Mouse (Mus musculus): ENCODE results near the gene Entpd5. TPM values are rescaled to one million over a fixed set of nuclear protein-coding genes. Genes with fewer than 3 reads are reported as not detected.

The Entpd5 gene
- polyA plus RNA-seq, 1 experiment from 2014 or later, result 13.7 TPM

GRCm38 (mm10) chr12:84429825-84430224, 21.0 kb upstream of the Entpd5 start:
- Histone ChIP-seq H3K4me1 (replicated peaks) (no peaks in the 10 kb centered on the region), H3K4me2 (no peak overlapping the region), H3K4me3 (replicated peaks) (no peak overlapping the region), H3K9ac (no peak overlapping the region), H3K27me3 (no peaks in the 10 kb centered on the region), H3K36me3 (replicated peaks) (peaks cover 12% of the 10 kb centered on the region; the same call in 1 of the 2 replicates), H3K9me3 (replicated peaks) (no peaks in the 10 kb centered on the region), H3K27ac (replicated peaks) (no peak overlapping the region)
- 77% methylated on average over 2 of the region's 2 CpGs for WGBS (ENCODE audit: insufficient replicate concordance)
- ATAC-seq (ENCODE audit: insufficient read depth), result no peak

- no peak overlapping the region for H3K4me2 ChIP-seq
- 46% methylated on average over 3 of the region's 3 CpGs for WGBS (ENCODE audit: insufficient replicate concordance)
- no peaks in the 10 kb centered on the region for H3K4me1 ChIP-seq (replicated peaks)
- H3K36me3 ChIP-seq (replicated peaks), result no peaks in the 10 kb centered on the region
- H3K27me3 ChIP-seq, result no peaks in the 10 kb centered on the region
- H3K27ac ChIP-seq (replicated peaks), result no peak overlapping the region
- H3K9me3 ChIP-seq (replicated peaks), result no peaks in the 10 kb centered on the region
- ATAC-seq (ENCODE audit: insufficient read depth), result no peak
- no peak overlapping the region for H3K4me3 ChIP-seq (replicated peaks)
- H3K9ac ChIP-seq, result no peak overlapping the region
Measured at GRCm38 (mm10) chr12:84423990-84424389, 15.2 kb upstream of the Entpd5 start.

GRCm38 (mm10) chr12:84417605-84417922, 8.7 kb upstream of the Entpd5 start:
- no peak for ATAC-seq (ENCODE audit: insufficient read depth)

GRCm38 (mm10) chr12:84416834-84417604, 8.2 kb upstream of the Entpd5 start, which contains the start of gene Rnf113a2:
Gene Rnf113a2 (plus strand): TSS chr12:84417196.
- peak within 1 kb of the TSS; percentile 93 for H3K27ac ChIP-seq (replicated peaks)
- no peaks in the 10 kb centered on the region for H3K36me3 ChIP-seq (replicated peaks)
- H3K4me2 ChIP-seq, result peak within 1 kb of the TSS; percentile 93
- ATAC-seq (ENCODE audit: insufficient read depth), result peak; percentile 95
- H3K4me1 ChIP-seq (replicated peaks), result peaks cover 9% of the 10 kb centered on the region
- H3K27me3 ChIP-seq, result no peaks in the 10 kb centered on the region
- peak within 1 kb of the TSS; percentile 77 for H3K4me3 ChIP-seq (replicated peaks)
- H3K9ac ChIP-seq, result peak within 1 kb of the TSS; percentile 77
- 2% methylated on average over 50 of the region's 50 CpGs for WGBS (ENCODE audit: insufficient replicate concordance)
- H3K9me3 ChIP-seq (replicated peaks), result no peaks in the 10 kb centered on the region

More at GRCm38 (mm10) chr12:84417605-84417922, 8.7 kb upstream of the Entpd5 start:
- H3K9me3 ChIP-seq (replicated peaks), result no peaks in the 10 kb centered on the region
- peak overlapping the region; percentile 77 for H3K4me3 ChIP-seq (replicated peaks)
- peak overlapping the region; percentile 77 for H3K9ac ChIP-seq
- no peaks in the 10 kb centered on the region for H3K27me3 ChIP-seq
- WGBS (ENCODE audit: insufficient replicate concordance), result 34% methylated on average over 18 of the region's 18 CpGs
- H3K27ac ChIP-seq (replicated peaks), result peak overlapping the region; percentile 93
- no peaks in the 10 kb centered on the region for H3K36me3 ChIP-seq (replicated peaks)
- peak overlapping the region; percentile 93 for H3K4me2 ChIP-seq
- H3K4me1 ChIP-seq (replicated peaks), result peaks cover 9% of the 10 kb centered on the region

GRCm38 (mm10) chr12:84407874-84408818, 683 bp downstream of the Entpd5 start:
- no peaks in the 10 kb centered on the region for H3K9me3 ChIP-seq (replicated peaks)
- H3K4me2 ChIP-seq, result peak overlapping the region; percentile 99
- peak overlapping the region; percentile 86 for H3K4me3 ChIP-seq (replicated peaks)
- peaks cover 21% of the 10 kb centered on the region for H3K4me1 ChIP-seq (replicated peaks)
- under 1% methylated on average over 50 of the region's 52 CpGs for WGBS (ENCODE audit: insufficient replicate concordance)
- H3K36me3 ChIP-seq (replicated peaks), result no peaks in the 10 kb centered on the region
- peak overlapping the region; percentile 81 for H3K27ac ChIP-seq (replicated peaks)
- no peaks in the 10 kb centered on the region; the same call in 1 of the 2 replicates for H3K27me3 ChIP-seq
- H3K9ac ChIP-seq, result peak overlapping the region; percentile 78
- peak; percentile 53 for ATAC-seq (ENCODE audit: insufficient read depth)

- 48% methylated on average over 4 of the region's 4 CpGs for WGBS (ENCODE audit: insufficient replicate concordance)
- peaks cover 21% of the 10 kb centered on the region for H3K4me1 ChIP-seq (replicated peaks)
- no peaks in the 10 kb centered on the region for H3K36me3 ChIP-seq (replicated peaks)
- no peaks in the 10 kb centered on the region for H3K9me3 ChIP-seq (replicated peaks)
- 0 out of 2 replicates have a peak overlapping the region, but pooled peaks have one; percentile 8 for H3K4me2 ChIP-seq
- H3K4me3 ChIP-seq (replicated peaks), result no peak overlapping the region
- no peaks in the 10 kb centered on the region; the same call in 1 of the 2 replicates for H3K27me3 ChIP-seq
- no peak overlapping the region for H3K9ac ChIP-seq
- H3K27ac ChIP-seq (replicated peaks), result no peak overlapping the region
- no peak for ATAC-seq (ENCODE audit: insufficient read depth)
Measured at GRCm38 (mm10) chr12:84407259-84407658, 1.6 kb downstream of the Entpd5 start.

- no peak overlapping the region for H3K4me3 ChIP-seq (replicated peaks)
- no peaks in the 10 kb centered on the region; the same call in 1 of the 2 replicates for H3K27me3 ChIP-seq
- H3K9ac ChIP-seq, result no peak overlapping the region
- H3K27ac ChIP-seq (replicated peaks), result no peak overlapping the region
- H3K9me3 ChIP-seq (replicated peaks), result no peaks in the 10 kb centered on the region
- 82% methylated on average over 6 of the region's 6 CpGs for WGBS (ENCODE audit: insufficient replicate concordance)
- ATAC-seq (ENCODE audit: insufficient read depth), result no peak
- no peaks in the 10 kb centered on the region for H3K36me3 ChIP-seq (replicated peaks)
- no peak overlapping the region for H3K4me2 ChIP-seq
- H3K4me1 ChIP-seq (replicated peaks), result peaks cover 30% of the 10 kb centered on the region
Measured at GRCm38 (mm10) chr12:84404541-84404940, 4.3 kb downstream of the Entpd5 start.

- peak overlapping the region; percentile 65 for H3K27ac ChIP-seq (replicated peaks)
- peaks cover 21% of the 10 kb centered on the region for H3K4me1 ChIP-seq (replicated peaks)
Measured at GRCm38 (mm10) chr12:84402923-84403322, 5.9 kb downstream of the Entpd5 start.

GRCm38 (mm10) chr12:84400653-84401052, 8.2 kb downstream of the Entpd5 start:
- H3K27ac ChIP-seq (replicated peaks), result peak overlapping the region; percentile 73
- H3K4me1 ChIP-seq (replicated peaks), result peaks cover 14% of the 10 kb centered on the region
- H3K9ac ChIP-seq, result no peak overlapping the region
- H3K36me3 ChIP-seq (replicated peaks), result no peaks in the 10 kb centered on the region
- 0 out of 2 replicates have a peak, but pooled peaks have one; percentile 35 for ATAC-seq (ENCODE audit: insufficient read depth)
- no peaks in the 10 kb centered on the region for H3K27me3 ChIP-seq
- H3K9me3 ChIP-seq (replicated peaks), result no peaks in the 10 kb centered on the region
- H3K4me3 ChIP-seq (replicated peaks), result no peak overlapping the region
- 55% methylated on average over 3 of the region's 3 CpGs for WGBS (ENCODE audit: insufficient replicate concordance)
- peak overlapping the region; percentile 23 for H3K4me2 ChIP-seq

More at GRCm38 (mm10) chr12:84402923-84403322, 5.9 kb downstream of the Entpd5 start:
- H3K36me3 ChIP-seq (replicated peaks), result no peaks in the 10 kb centered on the region
- no peak overlapping the region for H3K9ac ChIP-seq
- WGBS (ENCODE audit: insufficient replicate concordance), result 61% methylated on average over 9 of the region's 9 CpGs
- H3K4me2 ChIP-seq, result peak overlapping the region; percentile 13; the same call in 1 of the 2 replicates
- ATAC-seq (ENCODE audit: insufficient read depth), result peak; percentile 21; the same call in 1 of the 2 replicates
- no peaks in the 10 kb centered on the region for H3K9me3 ChIP-seq (replicated peaks)
- H3K4me3 ChIP-seq (replicated peaks), result no peak overlapping the region
- no peaks in the 10 kb centered on the region for H3K27me3 ChIP-seq

- Histone ChIP-seq H3K9ac (no peak overlapping the region), H3K9me3 (replicated peaks) (no peaks in the 10 kb centered on the region), H3K27me3 (no peaks in the 10 kb centered on the region), H3K36me3 (replicated peaks) (no peaks in the 10 kb centered on the region), H3K4me2 (peak overlapping the region; percentile 23), H3K4me1 (replicated peaks) (peaks cover 14% of the 10 kb centered on the region), H3K4me3 (replicated peaks) (no peak overlapping the region), H3K27ac (replicated peaks) (peak overlapping the region; percentile 73)
- 49% methylated on average over 3 of the region's 3 CpGs for WGBS (ENCODE audit: insufficient replicate concordance)
- no peak for ATAC-seq (ENCODE audit: insufficient read depth)
Measured at GRCm38 (mm10) chr12:84400068-84400467, 8.8 kb downstream of the Entpd5 start.

GRCm38 (mm10) chr12:84399663-84400062, 9.2 kb downstream of the Entpd5 start:
- peaks cover 14% of the 10 kb centered on the region for H3K4me1 ChIP-seq (replicated peaks)
- peak overlapping the region; percentile 23 for H3K4me2 ChIP-seq
- H3K36me3 ChIP-seq (replicated peaks), result no peaks in the 10 kb centered on the region
- H3K9ac ChIP-seq, result no peak overlapping the region
- H3K27me3 ChIP-seq, result no peaks in the 10 kb centered on the region
- no peak overlapping the region for H3K4me3 ChIP-seq (replicated peaks)
- no peak; the same call in 1 of the 2 replicates for ATAC-seq (ENCODE audit: insufficient read depth)
- H3K27ac ChIP-seq (replicated peaks), result peak overlapping the region; percentile 73
- no peaks in the 10 kb centered on the region for H3K9me3 ChIP-seq (replicated peaks)
- WGBS (ENCODE audit: insufficient replicate concordance), result 59% methylated on average over 9 of the region's 9 CpGs
